Mouse (Mus musculus): ENCODE measurements around the gene Atxn7l1. TPM values are rescaled to one million over a fixed set of nuclear protein-coding genes. Genes with fewer than 3 reads are reported as not detected.
A peak's percentile ranks its signal among the peaks of the same experiment; 100 is the strongest.

Atxn7l1 gene
- polyA plus RNA-seq, 1 experiment from 2014 or later, result 18.7 TPM

DNA sequence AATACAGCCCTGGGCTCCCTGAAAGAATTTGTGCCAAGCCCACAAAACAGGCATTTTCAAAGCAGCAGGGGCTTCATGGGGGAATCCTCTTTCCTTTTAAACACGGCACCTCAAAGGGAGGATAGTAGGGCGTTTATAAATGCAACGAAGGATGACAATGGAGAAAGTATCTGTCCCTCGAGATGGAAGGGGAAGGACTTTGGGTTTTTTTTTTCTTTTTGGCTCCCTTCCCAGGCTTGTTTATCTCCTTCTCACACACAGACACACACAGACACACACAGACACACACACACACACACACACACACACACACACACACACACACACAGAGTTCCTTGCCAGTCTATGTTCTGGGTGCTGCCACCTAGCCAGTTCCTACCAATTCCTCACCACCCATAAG, 189.8 kb downstream of the Atxn7l1 start:
- Histone ChIP-seq H3K27ac (ENCODE audit: low read depth, low read length) (no peak overlapping the region), H3K9me3 (ENCODE audit: control insufficient read depth, low read length) (no peaks in the 10 kb centered on the region)
- ATAC-seq, result no peak

DNA sequence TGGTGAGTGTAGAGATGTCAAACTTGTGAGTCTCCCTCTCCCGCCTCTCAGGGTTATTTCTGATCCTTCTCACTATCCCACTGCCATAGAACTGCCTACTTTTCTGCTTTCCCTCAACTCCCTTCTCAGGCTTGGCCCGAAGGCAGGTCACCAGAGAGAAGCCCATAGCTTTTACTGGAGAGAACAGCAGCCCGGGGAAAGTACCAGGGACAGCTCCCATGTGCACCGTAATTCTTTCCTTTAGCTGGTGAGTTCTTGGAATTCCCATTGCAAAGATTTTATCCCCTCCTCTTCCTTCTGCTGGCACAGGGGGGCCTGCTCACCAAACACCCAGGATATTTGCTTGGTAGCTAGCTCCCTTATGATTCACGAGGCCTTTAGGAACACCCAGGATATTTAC, 190.7 kb downstream of the Atxn7l1 start:
- no peak for ATAC-seq
- H3K4me1 ChIP-seq (ENCODE audit: control insufficient read depth, insufficient read depth, low read depth, low read length), result peaks cover 21% of the 10 kb centered on the region
- no peaks in the 10 kb centered on the region for H3K27me3 ChIP-seq (replicated peaks; ENCODE audit: control insufficient read depth, insufficient read depth, low read length)
- 42% methylated on average over 5 of the region's 5 CpGs for WGBS
- no peaks in the 10 kb centered on the region for H3K36me3 ChIP-seq (ENCODE audit: control insufficient read depth, insufficient read depth, low read length)
- no peak overlapping the region for H3K4me2 ChIP-seq (ENCODE audit: low read length)
- no peaks in the 10 kb centered on the region for H3K9me3 ChIP-seq (ENCODE audit: control insufficient read depth, low read length)
- no peak overlapping the region for H3K27ac ChIP-seq (ENCODE audit: low read depth, low read length)
- no peak overlapping the region for H3K9ac ChIP-seq (ENCODE audit: low read depth, low read length)
- H3K4me3 ChIP-seq (ENCODE audit: low read length), result no peak overlapping the region

More for the DNA sequence above, 189.8 kb downstream of the Atxn7l1 start:
- Histone ChIP-seq H3K4me3 (ENCODE audit: low read length) (no peak overlapping the region), H3K36me3 (ENCODE audit: control insufficient read depth, insufficient read depth, low read length) (no peaks in the 10 kb centered on the region), H3K4me1 (ENCODE audit: control insufficient read depth, insufficient read depth, low read depth, low read length) (peaks cover 25% of the 10 kb centered on the region), H3K4me2 (ENCODE audit: low read length) (no peak overlapping the region), H3K9ac (ENCODE audit: low read depth, low read length) (no peak overlapping the region), H3K27me3 (replicated peaks; ENCODE audit: control insufficient read depth, insufficient read depth, low read length) (no peaks in the 10 kb centered on the region)
- 34% methylated on average over 4 of the region's 4 CpGs for WGBS

- no peak for ATAC-seq
- Histone ChIP-seq H3K27me3 (replicated peaks; ENCODE audit: control insufficient read depth, insufficient read depth, low read length) (no peaks in the 10 kb centered on the region), H3K9me3 (ENCODE audit: control insufficient read depth, low read length) (no peaks in the 10 kb centered on the region), H3K4me1 (ENCODE audit: control insufficient read depth, insufficient read depth, low read depth, low read length) (peaks cover 22% of the 10 kb centered on the region), H3K9ac (ENCODE audit: low read depth, low read length) (no peak overlapping the region), H3K4me2 (ENCODE audit: low read length) (no peak overlapping the region), H3K27ac (ENCODE audit: low read depth, low read length) (no peak overlapping the region), H3K36me3 (ENCODE audit: control insufficient read depth, insufficient read depth, low read length) (no peaks in the 10 kb centered on the region), H3K4me3 (ENCODE audit: low read length) (no peak overlapping the region)
- 82% methylated on average over 4 of the region's 4 CpGs for WGBS
Measured at GRCm38 (mm10) chr12:33339822-33340221, 192.3 kb downstream of the Atxn7l1 start.

DNA sequence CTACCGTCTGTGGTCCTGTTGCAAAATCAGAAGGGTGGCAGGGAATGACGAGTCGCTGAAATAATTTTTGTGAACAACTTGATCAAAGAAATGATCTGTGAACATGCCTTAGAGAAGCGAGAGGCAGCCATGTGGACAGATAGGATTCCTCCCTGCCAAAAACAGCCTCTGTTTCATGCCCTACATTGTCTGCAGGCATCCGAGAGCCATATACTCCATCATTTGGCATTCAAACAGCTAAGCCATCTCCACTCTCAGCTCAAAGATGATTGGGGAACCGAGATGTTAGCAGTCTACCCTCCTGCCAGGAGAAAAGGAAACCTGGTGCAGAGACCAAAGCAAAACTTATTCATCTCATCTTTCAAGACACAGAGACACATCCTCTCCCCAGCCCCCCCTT, 193.2 kb downstream of the Atxn7l1 start:
- ATAC-seq, result peak; percentile 1; the same call in 1 of the 2 replicates
- Histone ChIP-seq H3K4me2 (ENCODE audit: low read length) (no peak overlapping the region; the same call in 1 of the 2 replicates), H3K4me1 (ENCODE audit: control insufficient read depth, insufficient read depth, low read depth, low read length) (peaks cover 30% of the 10 kb centered on the region), H3K27ac (ENCODE audit: low read depth, low read length) (peak overlapping the region; percentile 6; the same call in 1 of the 2 replicates), H3K4me3 (ENCODE audit: low read length) (no peak overlapping the region), H3K9me3 (ENCODE audit: control insufficient read depth, low read length) (no peaks in the 10 kb centered on the region), H3K9ac (ENCODE audit: low read depth, low read length) (peak overlapping the region; percentile 30; the same call in 1 of the 2 replicates), H3K27me3 (replicated peaks; ENCODE audit: control insufficient read depth, insufficient read depth, low read length) (no peaks in the 10 kb centered on the region), H3K36me3 (ENCODE audit: control insufficient read depth, insufficient read depth, low read length) (no peaks in the 10 kb centered on the region)
- WGBS, result 55% methylated on average over 6 of the region's 6 CpGs

DNA sequence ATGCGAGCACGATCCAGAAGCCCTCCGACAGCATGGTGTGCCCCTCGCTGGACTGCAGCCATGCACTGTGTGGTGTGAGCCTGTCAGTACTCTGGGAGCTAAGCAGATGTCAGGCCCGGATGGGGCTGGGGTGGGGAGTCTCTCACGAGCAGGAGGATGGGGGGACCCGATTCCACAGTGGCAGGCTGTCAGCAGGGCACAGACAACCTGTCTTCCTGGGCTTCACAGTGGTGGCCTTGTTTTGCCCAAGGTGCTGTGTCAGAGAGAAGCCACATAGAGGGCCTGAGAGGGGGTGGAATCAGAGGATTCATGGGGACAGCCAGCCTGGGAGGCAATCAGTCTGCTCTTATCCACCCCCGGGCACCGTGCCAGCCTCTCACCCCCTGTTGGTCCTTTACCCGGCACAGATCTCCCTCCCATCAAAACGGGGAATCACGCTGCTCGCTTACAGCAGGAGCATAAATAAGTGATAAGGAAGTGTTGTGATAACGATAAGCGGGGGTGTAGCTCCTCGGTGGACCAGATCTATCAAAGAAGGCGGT, 193.9 kb downstream of the Atxn7l1 start:
- Histone ChIP-seq H3K27me3 (replicated peaks; ENCODE audit: control insufficient read depth, insufficient read depth, low read length) (no peaks in the 10 kb centered on the region), H3K4me2 (ENCODE audit: low read length) (peak overlapping the region; percentile 5; the same call in 1 of the 2 replicates), H3K4me3 (ENCODE audit: low read length) (no peak overlapping the region), H3K9me3 (ENCODE audit: control insufficient read depth, low read length) (no peaks in the 10 kb centered on the region), H3K27ac (ENCODE audit: low read depth, low read length) (peak overlapping the region; percentile 6; the same call in 1 of the 2 replicates), H3K9ac (ENCODE audit: low read depth, low read length) (peak overlapping the region; percentile 30; the same call in 1 of the 2 replicates), H3K36me3 (ENCODE audit: control insufficient read depth, insufficient read depth, low read length) (no peaks in the 10 kb centered on the region), H3K4me1 (ENCODE audit: control insufficient read depth, insufficient read depth, low read depth, low read length) (peaks cover 30% of the 10 kb centered on the region)
- ATAC-seq, result peak; percentile 89
- 29% methylated on average over 17 of the region's 17 CpGs for WGBS

GRCm38 (mm10) chr12:33344970-33345772, 197.7 kb downstream of the Atxn7l1 start:
- 7% methylated on average over 25 of the region's 25 CpGs for WGBS
- H3K27me3 ChIP-seq (replicated peaks; ENCODE audit: control insufficient read depth, insufficient read depth, low read length), result peaks cover 2% of the 10 kb centered on the region; the same call in 1 of the 2 replicates
- peak overlapping the region; percentile 45 for H3K4me2 ChIP-seq (ENCODE audit: low read length)
- no peak for ATAC-seq
- peak overlapping the region; percentile 12; the same call in 1 of the 2 replicates for H3K27ac ChIP-seq (ENCODE audit: low read depth, low read length)
- H3K4me1 ChIP-seq (ENCODE audit: control insufficient read depth, insufficient read depth, low read depth, low read length), result peaks cover 28% of the 10 kb centered on the region
- peak overlapping the region; percentile 59 for H3K9ac ChIP-seq (ENCODE audit: low read depth, low read length)
- no peak overlapping the region for H3K4me3 ChIP-seq (ENCODE audit: low read length)
- H3K9me3 ChIP-seq (ENCODE audit: control insufficient read depth, low read length), result no peaks in the 10 kb centered on the region
- no peaks in the 10 kb centered on the region for H3K36me3 ChIP-seq (ENCODE audit: control insufficient read depth, insufficient read depth, low read length)

- WGBS, result 36% methylated on average over 23 of the region's 23 CpGs
- Histone ChIP-seq H3K4me3 (ENCODE audit: low read length) (no peak overlapping the region), H3K27ac (ENCODE audit: low read depth, low read length) (no peak overlapping the region), H3K4me2 (ENCODE audit: low read length) (no peak overlapping the region), H3K27me3 (replicated peaks; ENCODE audit: control insufficient read depth, insufficient read depth, low read length) (peaks cover 2% of the 10 kb centered on the region; the same call in 1 of the 2 replicates), H3K4me1 (ENCODE audit: control insufficient read depth, insufficient read depth, low read depth, low read length) (peaks cover 21% of the 10 kb centered on the region), H3K9me3 (ENCODE audit: control insufficient read depth, low read length) (no peaks in the 10 kb centered on the region), H3K36me3 (ENCODE audit: control insufficient read depth, insufficient read depth, low read length) (no peaks in the 10 kb centered on the region), H3K9ac (ENCODE audit: low read depth, low read length) (no peak overlapping the region)
- ATAC-seq, result no peak
Measured at GRCm38 (mm10) chr12:33345773-33346435, 198.4 kb downstream of the Atxn7l1 start.

DNA sequence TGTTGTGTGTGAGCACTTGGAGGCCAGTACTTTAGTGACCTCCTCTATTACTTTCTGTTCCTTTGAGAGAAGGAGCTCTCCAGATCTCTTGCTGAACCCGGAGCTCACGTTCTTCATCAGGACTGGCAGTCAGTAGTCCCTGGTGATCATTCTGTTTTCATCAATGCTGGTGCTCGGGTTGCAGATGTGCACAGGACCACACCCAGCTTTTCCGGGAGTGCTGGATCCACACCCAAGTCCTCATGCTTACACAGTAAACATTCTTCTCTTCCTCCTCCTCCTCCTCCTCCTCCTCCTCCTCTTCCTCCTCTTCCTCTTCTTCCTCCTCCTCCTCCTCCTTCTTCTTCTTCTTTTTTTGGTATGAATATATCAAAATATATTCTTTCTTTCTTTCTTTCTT, 205.2 kb downstream of the Atxn7l1 start:
- Histone ChIP-seq H3K9me3 (ENCODE audit: control insufficient read depth, low read length) (no peaks in the 10 kb centered on the region), H3K4me1 (ENCODE audit: control insufficient read depth, insufficient read depth, low read depth, low read length) (no peaks in the 10 kb centered on the region), H3K36me3 (ENCODE audit: control insufficient read depth, insufficient read depth, low read length) (no peaks in the 10 kb centered on the region; the same call in 1 of the 2 replicates), H3K4me2 (ENCODE audit: low read length) (no peak overlapping the region), H3K27ac (ENCODE audit: low read depth, low read length) (no peak overlapping the region), H3K4me3 (ENCODE audit: low read length) (no peak overlapping the region), H3K9ac (ENCODE audit: low read depth, low read length) (no peak overlapping the region), H3K27me3 (replicated peaks; ENCODE audit: control insufficient read depth, insufficient read depth, low read length) (no peaks in the 10 kb centered on the region)
- no peak for ATAC-seq
- 79% methylated on average over 4 of the region's 4 CpGs for WGBS

- no peak overlapping the region for H3K9ac ChIP-seq (ENCODE audit: low read depth, low read length)
- 92% methylated on average over 10 of the region's 10 CpGs for WGBS
Measured at GRCm38 (mm10) chr12:33358345-33358744, 210.9 kb downstream of the Atxn7l1 start.

More at GRCm38 (mm10) chr12:33358345-33358744, 210.9 kb downstream of the Atxn7l1 start:
- H3K4me2 ChIP-seq (ENCODE audit: low read length), result no peak overlapping the region
- ATAC-seq, result no peak
- H3K4me3 ChIP-seq (ENCODE audit: low read length), result no peak overlapping the region
- no peaks in the 10 kb centered on the region; the same call in 1 of the 2 replicates for H3K36me3 ChIP-seq (ENCODE audit: control insufficient read depth, insufficient read depth, low read length)
- H3K27me3 ChIP-seq (replicated peaks; ENCODE audit: control insufficient read depth, insufficient read depth, low read length), result no peaks in the 10 kb centered on the region
- no peaks in the 10 kb centered on the region for H3K9me3 ChIP-seq (ENCODE audit: control insufficient read depth, low read length)
- H3K4me1 ChIP-seq (ENCODE audit: control insufficient read depth, insufficient read depth, low read depth, low read length), result peaks cover 10% of the 10 kb centered on the region
- no peak overlapping the region for H3K27ac ChIP-seq (ENCODE audit: low read depth, low read length)

Measured in hindbrain, embryonic 16.5 days (tissue).